Mouse (Mus musculus): ENCODE data around the gene Mical3. TPM values are rescaled to one million over a fixed set of nuclear protein-coding genes. Genes with fewer than 3 reads are reported as not detected.

Gene Mical3
- polyA plus RNA-seq, 1 experiment, result 19.1 TPM

DNA sequence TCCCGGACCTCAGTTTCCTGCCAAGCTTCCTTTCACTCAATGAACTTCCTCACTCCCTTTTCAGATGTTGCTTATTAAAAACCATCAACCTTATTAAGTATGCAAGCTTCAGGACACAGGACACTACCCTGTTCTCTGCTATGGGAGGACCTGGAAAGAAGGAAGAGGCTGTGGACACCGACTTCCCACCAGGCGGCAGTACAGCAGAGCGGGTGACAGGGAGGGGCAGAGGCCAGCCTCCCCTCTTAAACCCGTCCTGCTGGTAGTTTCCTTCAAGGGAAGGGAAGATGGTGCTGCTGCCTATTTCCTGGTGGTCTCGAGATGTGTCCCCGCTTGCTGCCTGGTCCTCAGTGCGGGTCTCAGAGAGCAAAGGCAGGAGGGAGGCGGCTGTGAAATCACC is 117.0 kb downstream of the Mical3 start:
- no peaks in the 10 kb centered on the region for H3K4me1 ChIP-seq (ENCODE audit: control insufficient read depth, insufficient read depth, low read length)
- H3K27ac ChIP-seq (ENCODE audit: insufficient read depth, low read length), result no peak overlapping the region
- TF ChIP-seq CTCF (IDR thresholded peaks at IDR 0.05; ENCODE audit: borderline replicate concordance, insufficient read depth, low read length) (peak; percentile 64; the same call in 1 of the 2 replicates), POLR2A (IDR thresholded peaks at IDR 0.05; ENCODE audit: low read depth, low read length) (no peak)
- H3K4me3 ChIP-seq (ENCODE audit: insufficient read depth, low read length), result no peak overlapping the region

GRCm38 (mm10) chr6:121011709-121012108 is 119.1 kb downstream of the Mical3 start:
- Histone ChIP-seq H3K4me3 (ENCODE audit: insufficient read depth, low read length) (no peak overlapping the region), H3K4me1 (ENCODE audit: control insufficient read depth, insufficient read depth, low read length) (no peaks in the 10 kb centered on the region), H3K27ac (ENCODE audit: insufficient read depth, low read length) (no peak overlapping the region)
- no peak for TF ChIP-seq CTCF (IDR thresholded peaks at IDR 0.05; ENCODE audit: borderline replicate concordance, insufficient read depth, low read length)
- TF ChIP-seq POLR2A (IDR thresholded peaks at IDR 0.05; ENCODE audit: low read depth, low read length), result no peak

GRCm38 (mm10) chr6:121009651-121010050 is 121.1 kb downstream of the Mical3 start:
- H3K4me3 ChIP-seq (ENCODE audit: insufficient read depth, low read length), result no peak overlapping the region
- no peak overlapping the region for H3K27ac ChIP-seq (ENCODE audit: insufficient read depth, low read length)
- no peaks in the 10 kb centered on the region for H3K4me1 ChIP-seq (ENCODE audit: control insufficient read depth, insufficient read depth, low read length)
- TF ChIP-seq POLR2A (IDR thresholded peaks at IDR 0.05; ENCODE audit: low read depth, low read length) (no peak), CTCF (IDR thresholded peaks at IDR 0.05; ENCODE audit: borderline replicate concordance, insufficient read depth, low read length) (no peak)

GRCm38 (mm10) chr6:121004959-121005358 is 125.8 kb downstream of the Mical3 start:
- Histone ChIP-seq H3K4me1 (ENCODE audit: control insufficient read depth, insufficient read depth, low read length) (no peaks in the 10 kb centered on the region), H3K4me3 (ENCODE audit: insufficient read depth, low read length) (no peak overlapping the region), H3K27ac (ENCODE audit: insufficient read depth, low read length) (no peak overlapping the region)
- TF ChIP-seq POLR2A (IDR thresholded peaks at IDR 0.05; ENCODE audit: low read depth, low read length) (no peak), CTCF (IDR thresholded peaks at IDR 0.05; ENCODE audit: borderline replicate concordance, insufficient read depth, low read length) (no peak)

DNA sequence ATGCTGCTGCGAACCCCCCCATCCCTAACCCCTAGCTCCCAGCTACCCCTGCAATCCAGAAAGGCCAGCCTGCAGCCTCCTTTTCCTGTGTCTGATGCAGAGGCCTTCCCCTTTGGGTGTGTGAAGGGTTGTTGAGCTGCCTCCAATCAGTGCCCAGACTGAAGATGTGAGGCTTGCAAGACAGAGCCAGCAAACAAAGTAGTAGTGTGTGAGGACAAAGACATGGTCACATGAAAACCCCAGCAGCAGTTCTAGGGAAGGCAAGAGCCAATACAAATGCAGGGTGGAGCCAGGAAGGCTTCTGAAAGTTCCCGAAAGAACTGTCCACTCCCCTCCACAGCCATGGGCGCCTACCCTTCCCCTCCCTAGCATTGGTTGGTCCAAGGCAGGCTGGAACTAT is 127.8 kb downstream of the Mical3 start:
- H3K4me1 ChIP-seq (ENCODE audit: control insufficient read depth, insufficient read depth, low read length), result 0 out of 2 replicates have a peak, but pooled peaks cover 2% of the 10 kb centered on the region
- TF ChIP-seq POLR2A (IDR thresholded peaks at IDR 0.05; ENCODE audit: low read depth, low read length) (no peak), CTCF (IDR thresholded peaks at IDR 0.05; ENCODE audit: borderline replicate concordance, insufficient read depth, low read length) (no peak)

DNA sequence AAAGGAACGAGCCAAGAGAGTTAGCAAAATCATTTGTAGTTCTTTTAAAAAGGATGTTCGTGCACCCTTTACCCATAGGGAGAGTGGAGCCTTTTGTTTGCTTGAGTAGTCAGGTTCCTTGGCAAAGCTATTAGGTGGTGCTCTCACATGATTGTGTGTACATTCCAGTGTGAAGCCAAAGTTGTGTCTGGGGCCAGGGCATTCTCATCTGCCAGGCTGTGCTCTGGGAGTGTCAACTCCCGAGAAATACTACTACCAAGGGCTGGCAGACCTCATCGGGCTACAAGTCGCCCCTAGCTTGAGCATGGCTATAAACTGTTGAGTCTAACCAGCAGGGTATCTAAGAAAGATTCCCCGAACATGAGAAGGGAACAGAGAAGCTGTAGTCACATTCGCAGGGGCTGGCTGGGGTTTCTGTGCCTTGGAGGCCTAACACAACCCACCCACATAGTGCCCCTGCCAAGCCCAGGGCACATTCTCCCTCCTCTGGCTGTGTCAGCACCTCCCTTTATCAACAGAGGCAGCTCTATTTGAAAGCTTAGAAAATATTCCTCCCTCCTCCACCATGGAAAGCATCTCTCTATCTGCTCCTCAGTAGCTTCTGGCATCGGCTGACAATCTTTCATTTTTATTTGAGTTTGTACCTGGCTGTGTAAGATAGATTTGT is 130.8 kb downstream of the Mical3 start:
- Histone ChIP-seq H3K4me3 (ENCODE audit: insufficient read depth, low read length) (no peak overlapping the region), H3K4me1 (ENCODE audit: control insufficient read depth, insufficient read depth, low read length) (0 out of 2 replicates have a peak, but pooled peaks cover 2% of the 10 kb centered on the region), H3K27ac (ENCODE audit: insufficient read depth, low read length) (no peak overlapping the region)
- TF ChIP-seq POLR2A (IDR thresholded peaks at IDR 0.05; ENCODE audit: low read depth, low read length) (no peak), CTCF (IDR thresholded peaks at IDR 0.05; ENCODE audit: borderline replicate concordance, insufficient read depth, low read length) (no peak)

More for the DNA sequence above, 127.8 kb downstream of the Mical3 start:
- no peak overlapping the region for H3K27ac ChIP-seq (ENCODE audit: insufficient read depth, low read length)
- H3K4me3 ChIP-seq (ENCODE audit: insufficient read depth, low read length), result no peak overlapping the region

DNA sequence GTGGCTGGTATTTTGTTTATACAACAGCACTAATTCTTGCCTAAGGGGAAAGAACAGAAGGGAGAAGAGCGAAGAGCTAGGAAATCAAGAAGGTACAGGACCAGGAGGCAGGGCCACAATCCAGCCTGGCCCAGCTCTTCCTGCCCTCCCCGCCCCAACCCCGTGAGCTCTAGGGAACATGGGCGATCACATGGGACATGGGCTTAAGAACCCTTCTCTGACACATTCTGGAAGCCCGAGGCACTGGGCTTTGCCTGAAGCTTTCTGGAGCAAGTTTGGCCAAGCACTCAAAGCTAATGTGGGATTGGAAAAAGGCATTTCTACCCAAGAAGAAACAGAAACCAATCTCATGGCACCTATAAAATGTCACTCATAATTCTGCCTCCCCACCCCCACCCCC is 131.7 kb downstream of the Mical3 start:
- H3K27ac ChIP-seq (ENCODE audit: insufficient read depth, low read length), result no peak overlapping the region
- H3K4me1 ChIP-seq (ENCODE audit: control insufficient read depth, insufficient read depth, low read length), result 0 out of 2 replicates have a peak, but pooled peaks cover 2% of the 10 kb centered on the region
- no peak overlapping the region for H3K4me3 ChIP-seq (ENCODE audit: insufficient read depth, low read length)
- no peak for TF ChIP-seq CTCF (IDR thresholded peaks at IDR 0.05; ENCODE audit: borderline replicate concordance, insufficient read depth, low read length)
- no peak for TF ChIP-seq POLR2A (IDR thresholded peaks at IDR 0.05; ENCODE audit: low read depth, low read length)

DNA sequence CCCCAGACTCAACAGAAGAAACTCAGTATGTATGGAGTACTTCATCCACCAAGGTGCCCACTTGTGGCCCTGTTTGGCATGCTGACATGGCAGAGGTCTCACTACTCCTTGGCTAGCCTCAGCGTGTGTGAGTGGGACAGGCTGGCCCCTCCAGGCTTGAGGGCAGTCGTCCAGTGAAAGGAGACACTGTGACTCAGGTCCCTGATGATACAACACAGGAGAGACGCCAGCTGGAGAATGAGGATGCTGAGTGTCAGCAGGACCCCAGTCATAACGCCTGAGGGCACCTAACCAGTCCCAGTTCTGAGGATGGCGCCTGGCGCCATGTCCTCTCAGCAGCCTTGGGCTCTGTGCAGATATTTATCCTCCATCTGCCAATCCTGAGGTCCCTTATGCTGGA is 134.2 kb downstream of the Mical3 start:
- H3K27ac ChIP-seq (ENCODE audit: insufficient read depth, low read length), result no peak overlapping the region
- no peak overlapping the region for H3K4me3 ChIP-seq (ENCODE audit: insufficient read depth, low read length)

DNA sequence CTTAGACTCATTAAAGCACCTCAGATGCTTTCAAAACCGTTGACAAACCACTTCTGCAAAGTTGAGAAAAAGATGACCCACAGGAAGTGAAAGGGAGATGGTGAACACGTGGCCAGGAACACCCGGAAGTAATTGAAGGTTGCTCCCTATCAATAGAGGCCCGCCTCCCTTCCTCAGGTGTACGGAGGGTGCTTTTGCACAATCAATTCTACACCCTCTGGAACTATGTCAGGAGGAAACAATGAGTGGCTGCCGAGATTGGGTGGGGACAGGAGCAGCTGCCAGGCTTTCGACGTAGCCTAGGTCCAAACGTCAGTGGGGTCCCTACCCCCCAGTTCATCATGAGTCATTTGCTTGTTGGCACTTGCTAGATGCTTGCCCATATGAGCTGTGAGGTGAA is 135.3 kb downstream of the Mical3 start:
- no peak overlapping the region for H3K27ac ChIP-seq (ENCODE audit: insufficient read depth, low read length)
- TF ChIP-seq POLR2A (IDR thresholded peaks at IDR 0.05; ENCODE audit: low read depth, low read length), result no peak
- TF ChIP-seq CTCF (IDR thresholded peaks at IDR 0.05; ENCODE audit: borderline replicate concordance, insufficient read depth, low read length), result no peak
- peaks cover 2% of the 10 kb centered on the region; the same call in 1 of the 2 replicates for H3K4me1 ChIP-seq (ENCODE audit: control insufficient read depth, insufficient read depth, low read length)
- H3K4me3 ChIP-seq (ENCODE audit: insufficient read depth, low read length), result no peak overlapping the region

More for the DNA sequence above, 134.2 kb downstream of the Mical3 start:
- TF ChIP-seq POLR2A (IDR thresholded peaks at IDR 0.05; ENCODE audit: low read depth, low read length), result no peak
- H3K4me1 ChIP-seq (ENCODE audit: control insufficient read depth, insufficient read depth, low read length), result 0 out of 2 replicates have a peak, but pooled peaks cover 2% of the 10 kb centered on the region

- no peak overlapping the region for H3K27ac ChIP-seq (ENCODE audit: insufficient read depth, low read length)
- H3K4me1 ChIP-seq (ENCODE audit: control insufficient read depth, insufficient read depth, low read length), result peaks cover 12% of the 10 kb centered on the region
- TF ChIP-seq POLR2A (IDR thresholded peaks at IDR 0.05; ENCODE audit: low read depth, low read length), result no peak
- no peak for TF ChIP-seq CTCF (IDR thresholded peaks at IDR 0.05; ENCODE audit: borderline replicate concordance, insufficient read depth, low read length)
- H3K4me3 ChIP-seq (ENCODE audit: insufficient read depth, low read length), result no peak overlapping the region
Measured at GRCm38 (mm10) chr6:120991857-120992256, 138.9 kb downstream of the Mical3 start.
